Mouse (Mus musculus) heart, adult 2 months (tissue): ENCODE data around the gene Ankrd34a. TPM values are rescaled to one million over a fixed set of nuclear protein-coding genes. Genes with fewer than 3 reads are reported as not detected.

ENCODE experiments used
- DNase-seq, 2 experiments: peaks; one replicate each; pipeline ENCODE4 v3.0.0; 2021
- H3K27ac ChIP-seq: fragments of 200-600 bp; 2 replicates; pipeline ENCODE4 v1.8.1; 2022
- H3K27me3 ChIP-seq: fragments of 200-500 bp; 2 replicates; pipeline ENCODE4 v1.6.1; 2012; ENCODE audit warnings: mild to moderate bottlenecking, low read length, inconsistent platforms, mixed read lengths; ENCODE audit not compliant: control insufficient read depth, insufficient read depth
- H3K36me3 ChIP-seq: fragments of 200-500 bp; 2 replicates; pipeline ENCODE4 v1.6.1; 2012; ENCODE audit warnings: low read length, inconsistent platforms; ENCODE audit not compliant: control insufficient read depth, insufficient read depth
- H3K4me1 ChIP-seq: fragments of 200-500 bp; 2 replicates; pipeline ENCODE4 v1.6.1; 2011; ENCODE audit warnings: low read length; ENCODE audit not compliant: control insufficient read depth, insufficient read depth
- H3K4me3 ChIP-seq: fragments of 200-600 bp; 2 replicates; pipeline ENCODE4 v1.8.1; 2022
- H3K79me2 ChIP-seq: fragments of 200-500 bp; replicated peaks from 2 replicates; pipeline ENCODE4 v1.6.1; 2012; ENCODE audit warnings: mild to moderate bottlenecking, inconsistent platforms, low read length, moderate library complexity, mixed read lengths; ENCODE audit not compliant: control insufficient read depth, insufficient read depth
- H3K9ac ChIP-seq: fragments of 200-500 bp; 2 replicates; pipeline ENCODE4 v1.6.1; 2012; ENCODE audit warnings: low read depth, mild to moderate bottlenecking, control low read depth, inconsistent platforms, low read length, mixed read lengths
- CTCF ChIP-seq: fragments of 200-600 bp; IDR thresholded peaks from 2 replicates; pipeline ENCODE4 v1.8.1; 2022; ENCODE audit warnings: antibody characterized with exemption, mild to moderate bottlenecking, moderate library complexity
- EP300 ChIP-seq: fragments of 200-500 bp; IDR thresholded peaks from 2 replicates; pipeline ENCODE4 v1.6.1; 2011; ENCODE audit warnings: low read depth, low read length, control low read depth; ENCODE audit not compliant: insufficient read depth
- POLR2A ChIP-seq: fragments of 200-500 bp; IDR thresholded peaks from 2 replicates; pipeline ENCODE4 v1.6.1; 2011; ENCODE audit warnings: mild to moderate bottlenecking, low read depth, low read length, control low read depth; ENCODE audit not compliant: insufficient read depth
- WGBS: fragments of 180-500 bp; shearing (Covaris S2); methylation state at CpG from one replicate; pipeline ENCODE4 v1.1.7; 2018; 5-methylcytosine and 5-hydroxymethylcytosine counted together
- intact Hi-C: fragments of 180-260 bp; cut with DNase I; formaldehyde crosslinking; loops from one replicate; pipeline ENCODE4 v1.15.1; 2025
- polyA plus RNA-seq: library from polyadenylated mRNA; depleted of rRNA; stranded (reverse); fragments of >200 nt; gene quantifications from 2 replicates; pipeline ENCODE4 v1.2.3, GENCODE M21; 2012
- total RNA-seq, 2 experiments: library from RNA; stranded (reverse); gene quantifications; 2 replicates each; pipeline ENCODE4 v1.2.3; 2021

The Ankrd34a gene
- total and polyA plus RNA-seq, 3 experiments = 1.3 to 2.4 (median 2.1) TPM

GRCm38 (mm10) chr3:96559911-96560850, 36.3 kb upstream of the Ankrd34a start:
- no peak for TF ChIP-seq EP300
- peak; percentile 32 for TF ChIP-seq POLR2A
- TF ChIP-seq CTCF = no peak
- peak overlapping the region; percentile 100 for H3K9ac ChIP-seq
- H3K4me3 ChIP-seq = peak overlapping the region; percentile 77
- H3K27ac ChIP-seq = peak overlapping the region; percentile 96
- H3K4me1 ChIP-seq = peaks cover 21% of the 10 kb centered on the region
- H3K27me3 ChIP-seq = no peaks in the 10 kb centered on the region
- H3K36me3 ChIP-seq = peaks cover 16% of the 10 kb centered on the region
- peaks cover 6% of the 10 kb centered on the region; the same call in 1 of the 2 replicates for H3K79me2 ChIP-seq
- peak; percentile 53 to 69 for DNase-seq
- 1% methylated on average over 23 of the region's 23 CpGs for WGBS
- intact Hi-C loops = loop anchor here (10.0 kb wide), 1 partner anchor 565 kb away; the partner anchor contains the start of gene Plekho1

GRCm38 (mm10) chr3:96560881-96561668, 35.4 kb upstream of the Ankrd34a start:
- TF ChIP-seq POLR2A (peak; percentile 71), EP300 (0 out of 2 replicates have a peak, but pooled peaks have one; percentile 30), CTCF (no peak)
- DNase-seq = peak in 1 of 2 experiments; percentile 59
- WGBS = 9% methylated on average over 9 of the region's 9 CpGs

GRCm38 (mm10) chr3:96561946-96562681, 34.3 kb upstream of the Ankrd34a start:
- 6% methylated on average over 10 of the region's 10 CpGs for WGBS
- Histone ChIP-seq H3K4me1 (peaks cover 20% of the 10 kb centered on the region), H3K27me3 (no peaks in the 10 kb centered on the region), H3K27ac (peak overlapping the region; percentile 96), H3K4me3 (peak overlapping the region; percentile 77), H3K79me2 (peaks cover 6% of the 10 kb centered on the region; the same call in 1 of the 2 replicates), H3K9ac (peak overlapping the region; percentile 74), H3K36me3 (peaks cover 16% of the 10 kb centered on the region)
- no peak for TF ChIP-seq CTCF
- TF ChIP-seq POLR2A = peak; percentile 88
- TF ChIP-seq EP300 = peak; percentile 68; the same call in 1 of the 2 replicates
- intact Hi-C loops = no loop called here
- DNase-seq = peak; percentile 58 to 64

More at GRCm38 (mm10) chr3:96560881-96561668, 35.4 kb upstream of the Ankrd34a start:
- Histone ChIP-seq H3K79me2 (peaks cover 6% of the 10 kb centered on the region; the same call in 1 of the 2 replicates), H3K4me1 (peaks cover 18% of the 10 kb centered on the region), H3K27me3 (no peaks in the 10 kb centered on the region), H3K27ac (peak overlapping the region; percentile 96), H3K9ac (peak overlapping the region; percentile 100), H3K4me3 (peak overlapping the region; percentile 77), H3K36me3 (peaks cover 16% of the 10 kb centered on the region)
- intact Hi-C loops = no loop called here

DNA sequence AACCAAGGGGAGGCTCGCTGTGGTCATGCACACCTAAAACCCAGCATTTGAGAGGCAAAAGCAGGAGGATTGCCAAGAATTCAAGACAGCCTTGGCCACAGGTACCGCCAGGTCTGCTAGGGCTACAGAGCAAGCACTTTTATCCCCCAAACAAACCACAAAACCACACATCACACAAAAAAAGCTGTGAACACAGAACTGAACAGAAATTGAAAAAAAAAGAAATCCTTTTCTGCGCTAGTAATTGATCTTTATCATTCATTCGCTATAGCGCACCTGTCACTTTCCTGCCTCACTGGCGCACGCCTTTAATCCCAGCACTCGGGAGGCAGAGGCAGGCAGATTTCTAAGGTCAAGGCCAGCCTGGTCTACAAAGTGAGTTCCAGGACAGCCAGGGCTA, 33.2 kb upstream of the Ankrd34a start:
- Histone ChIP-seq H3K4me3 (no peak overlapping the region; the same call in 1 of the 2 replicates), H3K9ac (no peak overlapping the region), H3K27me3 (no peaks in the 10 kb centered on the region), H3K79me2 (peaks cover 4% of the 10 kb centered on the region; the same call in 1 of the 2 replicates), H3K36me3 (peaks cover 16% of the 10 kb centered on the region), H3K4me1 (peaks cover 22% of the 10 kb centered on the region), H3K27ac (peak overlapping the region; percentile 96)
- TF ChIP-seq EP300 (no peak), CTCF (no peak), POLR2A (no peak)
- WGBS = 73% methylated on average over 8 of the region's 8 CpGs
- intact Hi-C loops = no loop called here
- no peak for DNase-seq

DNA sequence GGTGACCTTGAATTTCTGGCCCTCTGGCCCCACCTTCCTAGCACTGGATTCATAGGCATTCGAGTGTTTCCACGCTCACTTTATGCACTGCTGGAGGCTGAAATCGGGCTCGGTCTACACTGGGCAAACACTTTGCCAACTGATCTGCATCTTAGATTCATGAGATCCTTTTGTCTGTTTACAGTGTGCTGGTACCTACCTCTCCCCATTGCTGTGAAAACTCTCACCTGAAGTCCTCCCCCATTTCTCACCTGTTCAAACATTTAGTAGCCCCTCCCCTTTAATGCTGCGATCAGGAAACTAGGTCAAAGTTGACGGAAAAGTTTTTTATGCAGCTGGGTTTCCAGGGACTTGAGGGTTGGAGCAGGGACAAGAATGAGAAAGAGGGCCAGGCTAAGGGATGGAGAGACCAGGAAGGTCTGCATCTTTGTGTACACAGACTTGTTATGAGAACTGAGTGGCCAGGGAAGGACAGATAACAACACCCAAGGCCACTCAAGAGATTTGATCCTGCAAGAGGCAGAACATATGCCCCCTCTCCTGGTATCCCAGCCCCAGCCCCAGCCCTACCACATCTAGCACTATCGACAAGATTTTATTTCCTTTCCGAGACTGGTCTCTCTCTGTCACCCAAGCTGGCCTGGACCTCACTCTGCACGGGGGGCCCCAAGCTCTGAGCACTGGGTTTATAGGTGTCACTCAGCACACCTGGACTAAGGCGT, 32.4 kb upstream of the Ankrd34a start:
- H3K4me1 ChIP-seq = peaks cover 25% of the 10 kb centered on the region
- intact Hi-C loops = no loop called here
- H3K27me3 ChIP-seq = no peaks in the 10 kb centered on the region
- peaks cover 16% of the 10 kb centered on the region for H3K36me3 ChIP-seq
- peak; percentile 57 to 63 for DNase-seq
- WGBS = 5% methylated on average over 10 of the region's 10 CpGs
- peak overlapping the region; percentile 44 for H3K9ac ChIP-seq
- H3K27ac ChIP-seq = peak overlapping the region; percentile 96
- peak overlapping the region; percentile 19; the same call in 1 of the 2 replicates for H3K4me3 ChIP-seq
- peaks cover 4% of the 10 kb centered on the region; the same call in 1 of the 2 replicates for H3K79me2 ChIP-seq
- no peak for TF ChIP-seq CTCF
- TF ChIP-seq EP300 = no peak
- TF ChIP-seq POLR2A = no peak
